Mouse (Mus musculus): ENCODE measurements around the gene Mief2.

DNA sequence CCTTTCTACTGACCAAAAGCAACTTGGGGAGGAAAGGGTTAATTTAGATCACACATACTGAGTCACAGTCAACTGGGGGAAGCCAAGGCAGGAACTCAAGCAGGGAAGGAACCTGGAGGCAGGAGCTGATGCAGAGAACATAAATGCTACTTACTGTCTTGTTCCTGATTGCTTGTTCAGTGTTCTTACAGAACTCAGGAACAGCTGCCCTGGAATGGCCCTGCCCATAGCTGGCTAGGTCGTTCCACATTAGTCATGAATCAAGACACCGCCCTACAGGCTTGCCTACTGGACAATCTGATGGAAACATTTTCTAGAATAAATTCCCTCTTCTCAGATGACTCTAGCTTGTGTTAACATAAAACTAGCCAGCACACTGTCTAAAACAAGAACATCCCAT is 6.0 kb downstream of the Mief2 start:
- TF ChIP-seq POLR2A (IDR thresholded peaks at IDR 0.05; ENCODE audit: control insufficient read depth in 1 of 2, insufficient read depth in 1 of 2, low read depth in 1 of 2, low read length in 2 of 2, poor library complexity in 1 of 2) (no peak), EP300 (IDR thresholded peaks at IDR 0.05; ENCODE audit: low read depth in 1 of 2, low read length in 2 of 2) (no peak), CTCF (IDR thresholded peaks at IDR 0.05 in 2 of 3, conservative IDR thresholded peaks at IDR 0.05 in 1 of 3; ENCODE audit: control insufficient read depth in 1 of 3, insufficient read depth in 1 of 3, low read depth in 2 of 3, low read length in 3 of 3, poor library complexity in 1 of 3, severe bottlenecking in 1 of 3) (no peak), MEF2A (IDR thresholded peaks at IDR 0.05; ENCODE audit: extremely low read depth, insufficient replicate concordance, low read depth, low read length, poor library complexity, severe bottlenecking) (no peak), ZMIZ1 (IDR thresholded peaks at IDR 0.05; ENCODE audit: low read depth, low read length) (no peak), MAX (IDR thresholded peaks at IDR 0.05; ENCODE audit: low read length) (no peak), NRF1 (IDR thresholded peaks at IDR 0.05; ENCODE audit: insufficient read depth, low read depth, low read length, poor library complexity, severe bottlenecking) (no peak), USF1 (IDR thresholded peaks at IDR 0.05; ENCODE audit: low read depth, low read length) (no peak), GATA1 (IDR thresholded peaks at IDR 0.05; ENCODE audit: low read depth, low read length) (no peak)

Data from MEL (cell line).